Mouse (Mus musculus): Measurements from ENCODE around the gene Kpna7. TPM values are rescaled to one million over a fixed set of nuclear protein-coding genes. Genes with fewer than 3 reads are reported as not detected.

The Kpna7 gene
- total and polyA plus RNA-seq, 3 experiments = 0.35 to 2.2 TPM; not detected in 1

- Histone ChIP-seq H3K4me1 (ENCODE audit: control insufficient read depth in 1 of 2, insufficient read depth in 2 of 2, low read length in 2 of 2) (no peaks in the 10 kb centered on the region), H3K36me3 (ENCODE audit: control insufficient read depth in 1 of 2, insufficient read depth in 2 of 2, low read length in 2 of 2) (no peaks in the 10 kb centered on the region), H3K79me2 (ENCODE audit: control insufficient read depth, insufficient read depth, low read length, poor library complexity) (no peaks in the 10 kb centered on the region), H3K27ac (ENCODE audit: control insufficient read depth, low read depth, low read length) (no peak overlapping the region), H3K9me3 (replicated peaks; ENCODE audit: insufficient read depth, low read length) (no peaks in the 10 kb centered on the region), H3K4me3 (ENCODE audit: control insufficient read depth in 1 of 2, insufficient read depth in 1 of 2, low read depth in 2 of 2, low read length in 2 of 2) (no peak overlapping the region), H3K27me3 (ENCODE audit: control insufficient read depth in 1 of 2, insufficient read depth in 2 of 2, low read length in 2 of 2) (no peaks in the 10 kb centered on the region), H3K9ac (ENCODE audit: control insufficient read depth, low read depth, low read length, poor library complexity, severe bottlenecking) (no peak overlapping the region)
- no peak for DNase-seq (ENCODE audit: low read depth, low spot score)
- TF ChIP-seq ZC3H11A (IDR thresholded peaks at IDR 0.05; ENCODE audit: low read depth, low read length) (no peak), USF1 (IDR thresholded peaks at IDR 0.05; ENCODE audit: low read depth, low read length) (no peak), TCF12 (IDR thresholded peaks at IDR 0.05; ENCODE audit: low read depth, low read length) (no peak), CTCF (IDR thresholded peaks at IDR 0.05 in 2 of 3, conservative IDR thresholded peaks at IDR 0.05 in 1 of 3; ENCODE audit: control insufficient read depth in 1 of 3, insufficient read depth in 1 of 3, low read depth in 2 of 3, low read length in 3 of 3, poor library complexity in 1 of 3, severe bottlenecking in 1 of 3) (no peak), RCOR1 (IDR thresholded peaks at IDR 0.05; ENCODE audit: low read depth, low read length) (no peak), MXI1 (IDR thresholded peaks at IDR 0.05; ENCODE audit: low read depth, low read length) (no peak), ZNF384 (IDR thresholded peaks at IDR 0.05; ENCODE audit: low read depth, low read length) (no peak), ZMIZ1 (IDR thresholded peaks at IDR 0.05; ENCODE audit: low read depth, low read length) (no peak), ETS1 (IDR thresholded peaks at IDR 0.05; ENCODE audit: low read depth, low read length) (no peak), E2F4 (IDR thresholded peaks at IDR 0.05; ENCODE audit: borderline replicate concordance, low read depth, low read length) (no peak), MEF2A (IDR thresholded peaks at IDR 0.05; ENCODE audit: extremely low read depth, insufficient replicate concordance, low read depth, low read length, poor library complexity, severe bottlenecking) (no peak)
Measured at GRCm38 (mm10) chr5:144948422-144948821, 135.4 kb downstream of the Kpna7 start.

DNA sequence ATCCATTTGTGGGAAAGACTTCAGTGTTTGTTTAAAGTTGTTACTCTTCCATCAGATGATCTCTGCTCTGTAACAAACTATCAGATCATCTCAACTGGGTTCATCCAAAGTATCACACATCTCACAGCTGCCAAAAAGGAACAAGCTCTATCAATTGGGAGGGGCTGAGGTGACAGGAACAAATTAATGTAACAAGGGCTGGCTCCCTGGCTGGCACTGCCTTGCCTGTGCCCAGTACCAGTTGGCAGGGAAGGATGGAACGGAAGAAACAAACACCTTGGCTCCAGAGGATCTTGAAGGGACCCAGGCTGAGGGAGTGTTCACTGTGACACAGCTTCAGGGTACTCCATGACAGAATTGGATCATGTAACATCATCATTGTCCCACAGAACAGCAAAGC lies 135.8 kb downstream of the Kpna7 start:
- Histone ChIP-seq H3K36me3 (ENCODE audit: control insufficient read depth in 1 of 2, insufficient read depth in 2 of 2, low read length in 2 of 2) (no peaks in the 10 kb centered on the region), H3K27me3 (ENCODE audit: control insufficient read depth in 1 of 2, insufficient read depth in 2 of 2, low read length in 2 of 2) (no peaks in the 10 kb centered on the region), H3K4me1 (ENCODE audit: control insufficient read depth in 1 of 2, insufficient read depth in 2 of 2, low read length in 2 of 2) (no peaks in the 10 kb centered on the region), H3K79me2 (ENCODE audit: control insufficient read depth, insufficient read depth, low read length, poor library complexity) (no peaks in the 10 kb centered on the region), H3K9me3 (replicated peaks; ENCODE audit: insufficient read depth, low read length) (no peaks in the 10 kb centered on the region), H3K27ac (ENCODE audit: control insufficient read depth, low read depth, low read length) (no peak overlapping the region), H3K4me3 (ENCODE audit: control insufficient read depth in 1 of 2, insufficient read depth in 1 of 2, low read depth in 2 of 2, low read length in 2 of 2) (no peak overlapping the region), H3K9ac (ENCODE audit: control insufficient read depth, low read depth, low read length, poor library complexity, severe bottlenecking) (no peak overlapping the region)
- no peak for DNase-seq (ENCODE audit: low read depth, low spot score)
- TF ChIP-seq ELF1 (IDR thresholded peaks at IDR 0.05; ENCODE audit: low read depth, low read length) (no peak), GABPA (IDR thresholded peaks at IDR 0.05; ENCODE audit: low read depth, low read length) (no peak), ZMIZ1 (IDR thresholded peaks at IDR 0.05; ENCODE audit: low read depth, low read length) (no peak), POLR2AphosphoS2 (IDR thresholded peaks at IDR 0.05; ENCODE audit: low read length) (no peak), ETS1 (IDR thresholded peaks at IDR 0.05; ENCODE audit: low read depth, low read length) (no peak), POLR2A (IDR thresholded peaks at IDR 0.05; ENCODE audit: control insufficient read depth in 1 of 2, insufficient read depth in 1 of 2, low read depth in 1 of 2, low read length in 2 of 2, poor library complexity in 1 of 2) (no peak), POLR2AphosphoS5 (IDR thresholded peaks at IDR 0.05; ENCODE audit: borderline replicate concordance, low read depth, low read length) (no peak), MAX (IDR thresholded peaks at IDR 0.05; ENCODE audit: low read length) (no peak)

All from MEL (cell line).